Mouse (Mus musculus): Measurements from ENCODE around the gene Arhgef2. TPM values are rescaled to one million over a fixed set of nuclear protein-coding genes. Genes with fewer than 3 reads are reported as not detected.
"Not testable (repeated sequence)": the region's sequence is repeated elsewhere in the genome, so short reads cannot be mapped to it uniquely, and the experiment has no call there.

Arhgef2 gene
- polyA plus RNA-seq, 1 experiment from 2014 or later: 137 TPM

DNA sequence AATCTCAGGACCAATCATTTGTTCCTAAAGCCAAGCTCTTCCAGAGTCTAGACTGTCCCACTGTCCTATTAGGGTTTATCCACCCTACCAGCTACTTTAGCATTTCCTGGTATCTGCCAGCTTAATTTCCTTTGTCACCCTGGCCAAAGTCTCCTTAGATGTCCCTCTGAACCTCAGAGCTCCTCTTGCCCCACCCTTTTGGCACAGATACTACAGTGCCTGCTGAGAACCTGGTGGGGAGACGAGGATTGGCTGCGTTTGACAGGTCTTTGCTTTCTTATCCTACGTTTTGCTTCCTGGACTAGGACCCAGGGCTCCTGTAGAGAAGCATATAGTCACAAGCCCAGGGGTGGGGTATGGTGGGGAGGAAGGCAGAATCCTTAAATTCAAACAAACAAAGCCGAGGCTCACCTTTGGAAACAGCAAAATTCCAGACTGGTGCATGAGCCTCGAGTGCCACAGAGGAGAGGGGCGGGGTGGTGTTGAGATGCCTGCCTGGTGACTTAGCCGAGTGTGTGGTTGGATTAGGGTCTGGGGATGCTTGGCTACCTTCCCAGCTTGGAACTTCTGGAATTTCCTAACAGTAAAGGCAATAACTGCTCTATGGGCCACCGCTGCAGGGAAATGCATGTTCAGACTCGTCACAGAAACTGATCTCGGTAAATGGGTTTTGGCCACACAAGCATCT is 11.7 kb upstream of the Arhgef2 start:
- 69% methylated on average over 10 of the region's 10 CpGs for WGBS
- no peak overlapping the region for H3K27ac ChIP-seq (ENCODE audit: low read depth, low read length)
- no peak overlapping the region for H3K9ac ChIP-seq (replicated peaks; ENCODE audit: low read depth, low read length)
- no peaks in the 10 kb centered on the region for H3K4me1 ChIP-seq (ENCODE audit: control insufficient read depth, insufficient read depth, low read length)
- no peaks in the 10 kb centered on the region for H3K36me3 ChIP-seq (ENCODE audit: control insufficient read depth, insufficient read depth, low read length)
- no peaks in the 10 kb centered on the region for H3K9me3 ChIP-seq (ENCODE audit: control insufficient read depth, low read length)
- ATAC-seq (ENCODE audit: low read depth): no peak
- no peak overlapping the region for H3K4me2 ChIP-seq (ENCODE audit: low read depth, low read length)
- no peaks in the 10 kb centered on the region for H3K27me3 ChIP-seq (ENCODE audit: control insufficient read depth, insufficient read depth, low read length)
- H3K4me3 ChIP-seq (ENCODE audit: low read depth, low read length): no peak overlapping the region

DNA sequence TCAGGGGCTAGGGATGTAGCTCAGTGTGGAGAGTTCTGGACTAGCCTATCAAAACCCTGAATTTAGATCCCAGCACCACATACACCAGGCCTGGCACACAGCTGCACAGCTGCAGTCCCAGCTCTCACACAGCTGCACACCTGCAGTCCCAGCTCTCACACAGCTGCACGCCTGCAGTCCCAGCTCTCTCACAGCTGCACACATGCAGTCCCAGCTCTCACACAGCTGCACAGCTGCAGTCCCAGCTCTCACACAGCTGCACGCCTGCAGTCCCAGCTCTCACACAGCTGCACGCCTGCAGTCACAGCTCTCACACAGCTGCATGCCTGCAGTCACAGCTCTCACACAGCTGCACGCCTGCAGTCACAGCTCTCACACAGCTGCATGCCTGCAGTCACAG is 9.2 kb upstream of the Arhgef2 start:
- not testable (repeated sequence) for H3K4me1 ChIP-seq (ENCODE audit: control insufficient read depth, insufficient read depth, low read length); H3K4me3 ChIP-seq (ENCODE audit: low read depth, low read length); H3K4me2 ChIP-seq (ENCODE audit: low read depth, low read length); H3K27ac ChIP-seq (ENCODE audit: low read depth, low read length); H3K36me3 ChIP-seq (ENCODE audit: control insufficient read depth, insufficient read depth, low read length); H3K9me3 ChIP-seq (ENCODE audit: control insufficient read depth, low read length); H3K9ac ChIP-seq (replicated peaks; ENCODE audit: low read depth, low read length); H3K27me3 ChIP-seq (ENCODE audit: control insufficient read depth, insufficient read depth, low read length); ATAC-seq (ENCODE audit: low read depth)
- WGBS: 85% methylated on average over 4 of the region's 4 CpGs

DNA sequence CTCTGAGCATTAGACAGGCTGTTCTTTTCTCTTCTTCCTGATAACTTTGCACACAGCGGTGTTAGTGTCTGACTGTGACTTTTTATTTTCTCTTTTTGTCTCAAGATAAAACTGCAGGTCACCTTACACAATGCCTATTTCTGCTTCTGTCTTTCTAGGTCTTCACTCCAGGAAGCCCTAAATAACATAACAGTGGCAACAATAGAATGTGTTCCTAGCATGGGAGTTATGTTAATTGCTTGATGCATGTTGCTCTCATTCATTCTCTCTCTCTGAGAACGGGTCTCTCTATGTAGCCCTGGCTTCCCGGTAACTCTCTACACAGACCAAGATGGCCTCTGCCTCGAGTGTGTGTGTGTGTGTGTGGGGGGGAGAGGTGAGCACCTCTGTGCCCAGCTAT is 3.3 kb upstream of the Arhgef2 start:
- H3K4me3 ChIP-seq (ENCODE audit: low read depth, low read length): no peak overlapping the region
- WGBS: 65% methylated on average over 4 of the region's 4 CpGs
- H3K36me3 ChIP-seq (ENCODE audit: control insufficient read depth, insufficient read depth, low read length): no peaks in the 10 kb centered on the region
- no peak overlapping the region for H3K27ac ChIP-seq (ENCODE audit: low read depth, low read length)
- no peak overlapping the region for H3K4me2 ChIP-seq (ENCODE audit: low read depth, low read length)
- H3K27me3 ChIP-seq (ENCODE audit: control insufficient read depth, insufficient read depth, low read length): no peaks in the 10 kb centered on the region
- H3K9me3 ChIP-seq (ENCODE audit: control insufficient read depth, low read length): no peaks in the 10 kb centered on the region
- no peaks in the 10 kb centered on the region for H3K4me1 ChIP-seq (ENCODE audit: control insufficient read depth, insufficient read depth, low read length)
- no peak overlapping the region for H3K9ac ChIP-seq (replicated peaks; ENCODE audit: low read depth, low read length)
- no peak for ATAC-seq (ENCODE audit: low read depth)

DNA sequence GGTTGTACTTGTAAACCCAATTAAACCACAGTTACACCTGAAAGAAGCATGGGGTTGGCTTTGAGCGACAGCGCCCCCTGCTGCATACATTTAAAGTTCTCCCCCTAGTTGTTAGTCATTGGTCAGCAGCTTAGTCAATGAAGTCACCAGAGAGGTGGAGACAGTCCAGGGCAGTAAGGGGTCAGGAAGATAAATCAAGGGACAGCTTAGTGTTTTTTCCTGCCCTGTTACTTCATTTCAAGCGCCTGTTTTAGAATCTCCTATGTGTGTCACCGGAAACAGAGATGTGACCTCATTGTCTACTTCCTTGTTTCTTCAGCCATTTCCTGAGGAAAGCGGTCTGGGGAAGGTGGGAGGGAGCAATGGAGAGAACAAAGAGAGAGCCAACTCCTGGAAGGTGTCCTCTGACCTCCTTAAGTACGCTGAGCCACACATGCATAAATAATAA is 2.0 kb upstream of the Arhgef2 start:
- Histone ChIP-seq H3K4me1 (ENCODE audit: control insufficient read depth, insufficient read depth, low read length) (no peaks in the 10 kb centered on the region), H3K4me3 (ENCODE audit: low read depth, low read length) (no peak overlapping the region), H3K27me3 (ENCODE audit: control insufficient read depth, insufficient read depth, low read length) (no peaks in the 10 kb centered on the region), H3K27ac (ENCODE audit: low read depth, low read length) (no peak overlapping the region), H3K36me3 (ENCODE audit: control insufficient read depth, insufficient read depth, low read length) (no peaks in the 10 kb centered on the region), H3K9me3 (ENCODE audit: control insufficient read depth, low read length) (no peaks in the 10 kb centered on the region), H3K4me2 (ENCODE audit: low read depth, low read length) (no peak overlapping the region), H3K9ac (replicated peaks; ENCODE audit: low read depth, low read length) (no peak overlapping the region)
- no peak for ATAC-seq (ENCODE audit: low read depth)
- 20% methylated on average over 6 of the region's 6 CpGs for WGBS

DNA sequence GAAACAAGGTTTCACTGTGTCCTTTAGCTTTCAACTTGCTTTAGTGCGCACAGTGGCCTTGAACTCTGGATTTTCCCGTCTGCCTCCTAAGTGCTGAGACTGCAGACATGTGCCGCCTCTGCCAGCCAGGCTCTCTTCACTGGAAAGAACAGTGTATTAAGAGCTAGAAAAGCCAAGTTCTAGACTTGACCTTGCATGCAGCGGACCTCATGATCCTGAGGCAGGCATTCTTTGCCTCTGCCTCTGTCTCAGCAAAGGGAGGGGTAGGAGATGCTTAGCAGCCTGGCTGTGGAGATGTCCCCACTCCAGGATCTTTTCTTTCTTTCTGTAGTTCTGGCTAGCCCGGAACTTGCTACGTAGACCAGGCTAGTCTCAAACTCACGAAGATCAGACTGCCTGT is 903 bp upstream of the Arhgef2 start:
- H3K36me3 ChIP-seq (ENCODE audit: control insufficient read depth, insufficient read depth, low read length): no peaks in the 10 kb centered on the region
- no peak overlapping the region for H3K9ac ChIP-seq (replicated peaks; ENCODE audit: low read depth, low read length)
- no peak overlapping the region for H3K4me3 ChIP-seq (ENCODE audit: low read depth, low read length)
- no peaks in the 10 kb centered on the region for H3K27me3 ChIP-seq (ENCODE audit: control insufficient read depth, insufficient read depth, low read length)
- H3K4me1 ChIP-seq (ENCODE audit: control insufficient read depth, insufficient read depth, low read length): no peaks in the 10 kb centered on the region
- H3K9me3 ChIP-seq (ENCODE audit: control insufficient read depth, low read length): no peaks in the 10 kb centered on the region
- 94% methylated on average over 7 of the region's 7 CpGs for WGBS
- H3K4me2 ChIP-seq (ENCODE audit: low read depth, low read length): no peak overlapping the region
- no peak for ATAC-seq (ENCODE audit: low read depth)
- H3K27ac ChIP-seq (ENCODE audit: low read depth, low read length): no peak overlapping the region

DNA sequence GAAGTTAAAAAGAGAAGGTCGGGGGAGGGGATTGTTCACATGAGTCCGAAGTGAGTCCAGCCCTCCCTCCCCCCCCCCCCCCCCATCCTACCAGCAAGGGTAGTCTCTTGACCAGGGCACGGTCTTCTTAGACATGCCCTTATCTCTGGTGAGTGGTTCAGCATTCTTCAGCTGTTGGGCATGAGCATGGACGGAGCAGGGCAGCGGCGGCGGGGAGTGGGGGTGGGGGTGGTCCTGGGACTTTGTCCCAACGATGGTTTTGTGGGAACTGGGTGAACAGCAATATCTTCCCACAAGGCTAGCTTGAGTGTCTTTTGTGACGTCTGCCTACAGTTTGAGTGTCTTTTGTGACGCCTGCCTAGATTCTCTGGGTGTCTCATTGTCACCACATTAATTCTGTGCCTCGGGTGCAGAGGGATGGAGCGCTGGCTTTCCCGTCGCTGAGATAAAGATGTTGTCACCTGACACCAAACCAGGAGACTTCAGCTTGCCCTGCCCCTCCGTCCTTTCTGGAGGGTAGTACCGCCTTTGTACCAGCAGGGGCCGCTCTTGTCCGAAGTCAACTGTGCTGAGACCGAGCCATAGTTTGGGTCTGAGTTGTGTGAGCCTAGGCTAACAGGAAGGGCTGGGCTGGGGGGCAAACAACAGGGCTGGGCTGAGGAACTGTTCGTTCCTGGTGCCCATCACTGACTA is 1.4 kb downstream of the Arhgef2 start:
- Histone ChIP-seq H3K9me3 (ENCODE audit: control insufficient read depth, low read length) (no peaks in the 10 kb centered on the region), H3K4me2 (ENCODE audit: low read depth, low read length) (peak overlapping the region; percentile 50), H3K27me3 (ENCODE audit: control insufficient read depth, insufficient read depth, low read length) (no peaks in the 10 kb centered on the region), H3K4me3 (ENCODE audit: low read depth, low read length) (peak overlapping the region; percentile 17; the same call in 1 of the 2 replicates), H3K36me3 (ENCODE audit: control insufficient read depth, insufficient read depth, low read length) (no peaks in the 10 kb centered on the region), H3K27ac (ENCODE audit: low read depth, low read length) (no peak overlapping the region), H3K9ac (replicated peaks; ENCODE audit: low read depth, low read length) (0 out of 2 replicates have a peak overlapping the region, but pooled peaks have one; percentile 16), H3K4me1 (ENCODE audit: control insufficient read depth, insufficient read depth, low read length) (no peaks in the 10 kb centered on the region)
- ATAC-seq (ENCODE audit: low read depth): peak; percentile 92
- WGBS: under 1% methylated on average over 20 of the region's 20 CpGs

DNA sequence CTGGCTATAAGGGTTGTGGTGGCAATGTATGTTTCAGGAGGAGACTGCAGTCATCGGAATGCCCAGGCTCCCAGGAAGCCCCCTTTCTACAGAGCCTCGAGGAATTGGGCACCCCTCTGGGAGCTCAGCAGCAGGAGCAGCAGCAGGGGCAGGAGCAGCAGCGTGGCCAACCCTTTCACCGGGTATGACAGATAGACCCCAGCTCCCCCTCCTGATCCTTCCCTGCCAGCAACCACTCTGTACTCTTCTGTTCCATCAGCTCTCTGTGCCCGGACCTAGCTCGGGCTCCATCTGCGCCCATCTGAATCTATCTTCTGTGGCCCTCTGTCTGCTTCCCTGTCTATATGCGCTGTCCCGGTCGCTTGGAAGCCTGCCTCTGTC is 2.0 kb downstream of the Arhgef2 start:
- Histone ChIP-seq H3K4me1 (ENCODE audit: control insufficient read depth, insufficient read depth, low read length) (no peaks in the 10 kb centered on the region), H3K4me2 (ENCODE audit: low read depth, low read length) (peak overlapping the region; percentile 50; the same call in 1 of the 2 replicates), H3K27me3 (ENCODE audit: control insufficient read depth, insufficient read depth, low read length) (no peaks in the 10 kb centered on the region), H3K36me3 (ENCODE audit: control insufficient read depth, insufficient read depth, low read length) (no peaks in the 10 kb centered on the region), H3K4me3 (ENCODE audit: low read depth, low read length) (peak overlapping the region; percentile 17; the same call in 1 of the 2 replicates), H3K27ac (ENCODE audit: low read depth, low read length) (no peak overlapping the region), H3K9me3 (ENCODE audit: control insufficient read depth, low read length) (no peaks in the 10 kb centered on the region), H3K9ac (replicated peaks; ENCODE audit: low read depth, low read length) (0 out of 2 replicates have a peak overlapping the region, but pooled peaks have one; percentile 13)
- peak; percentile 70; the same call in 1 of the 2 replicates for ATAC-seq (ENCODE audit: low read depth)
- 23% methylated on average over 10 of the region's 10 CpGs for WGBS

DNA sequence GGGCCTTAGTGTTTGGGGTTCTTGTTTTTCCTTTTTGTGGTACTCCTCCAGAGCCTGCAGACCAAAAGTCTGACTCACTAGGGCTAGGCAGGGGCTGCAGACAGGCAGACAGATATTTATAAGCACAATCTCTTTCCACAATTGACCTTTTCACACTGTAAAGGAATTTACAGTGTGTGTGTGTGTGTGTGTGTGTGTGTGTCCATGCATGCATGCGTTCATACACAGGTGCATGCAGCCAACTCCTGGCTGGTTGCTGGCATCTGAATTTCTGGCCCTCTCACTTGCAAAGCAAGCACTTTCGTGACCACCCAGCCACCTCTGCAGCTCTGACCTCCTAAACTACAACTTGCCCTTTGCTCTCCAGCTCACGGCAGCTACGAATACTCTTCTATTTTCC is 3.3 kb downstream of the Arhgef2 start:
- WGBS: 79% methylated on average over 4 of the region's 4 CpGs
- no peaks in the 10 kb centered on the region for H3K4me1 ChIP-seq (ENCODE audit: control insufficient read depth, insufficient read depth, low read length)
- ATAC-seq (ENCODE audit: low read depth): no peak
- H3K27ac ChIP-seq (ENCODE audit: low read depth, low read length): no peak overlapping the region
- no peaks in the 10 kb centered on the region for H3K36me3 ChIP-seq (ENCODE audit: control insufficient read depth, insufficient read depth, low read length)
- H3K27me3 ChIP-seq (ENCODE audit: control insufficient read depth, insufficient read depth, low read length): no peaks in the 10 kb centered on the region
- no peak overlapping the region for H3K4me3 ChIP-seq (ENCODE audit: low read depth, low read length)
- no peak overlapping the region for H3K4me2 ChIP-seq (ENCODE audit: low read depth, low read length)
- H3K9ac ChIP-seq (replicated peaks; ENCODE audit: low read depth, low read length): no peak overlapping the region
- no peaks in the 10 kb centered on the region for H3K9me3 ChIP-seq (ENCODE audit: control insufficient read depth, low read length)

DNA sequence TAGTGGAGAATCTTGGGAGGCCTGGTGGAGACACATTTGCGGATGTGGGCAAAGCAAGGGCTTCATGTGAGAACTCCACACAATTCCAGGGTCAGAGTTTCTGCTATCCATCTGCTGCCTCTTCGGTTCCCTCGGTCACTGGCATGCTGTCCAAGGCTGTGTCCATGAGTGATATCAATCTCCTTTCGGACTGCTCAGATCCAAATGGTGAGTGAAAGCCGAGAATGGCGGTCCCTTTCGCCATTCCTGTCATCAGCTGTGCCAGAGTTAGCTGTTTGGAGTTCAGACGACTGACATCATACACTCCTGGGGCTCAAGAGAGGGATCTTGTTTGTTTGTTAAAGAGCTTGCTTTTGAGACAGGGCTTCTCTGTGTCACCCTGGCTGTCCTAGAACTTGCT is 8.7 kb downstream of the Arhgef2 start:
- H3K36me3 ChIP-seq (ENCODE audit: control insufficient read depth, insufficient read depth, low read length): no peaks in the 10 kb centered on the region; the same call in 1 of the 2 replicates
- no peak overlapping the region for H3K4me3 ChIP-seq (ENCODE audit: low read depth, low read length)
- no peak overlapping the region for H3K9ac ChIP-seq (replicated peaks; ENCODE audit: low read depth, low read length)
- no peaks in the 10 kb centered on the region for H3K27me3 ChIP-seq (ENCODE audit: control insufficient read depth, insufficient read depth, low read length)
- no peak overlapping the region for H3K27ac ChIP-seq (ENCODE audit: low read depth, low read length)
- no peaks in the 10 kb centered on the region for H3K9me3 ChIP-seq (ENCODE audit: control insufficient read depth, low read length)
- no peak for ATAC-seq (ENCODE audit: low read depth)
- H3K4me1 ChIP-seq (ENCODE audit: control insufficient read depth, insufficient read depth, low read length): 0 out of 2 replicates have a peak, but pooled peaks cover 4% of the 10 kb centered on the region
- 83% methylated on average over 8 of the region's 8 CpGs for WGBS
- no peak overlapping the region for H3K4me2 ChIP-seq (ENCODE audit: low read depth, low read length)
